Mouse (Mus musculus) kidney, postnatal 25 days (tissue): ENCODE data around the gene Ldhd.

Experiments
- DNase-seq, 2 experiments: peaks; one replicate each; pipeline ENCODE4 v3.0.0; 2021; ENCODE audit warnings: mixed read lengths in 2 of 2

The Ldhd gene

GRCm38 (mm10) chr8:111630105-111630521 is at the start of gene Ldhd:
Gene Ldhd, minus strand, starts transcription at chr8:111630374.
- DNase-seq = peak; percentile 81 to 90

- no peak for DNase-seq
These were observed 48.7 kb upstream of the Ldhd start for GRCm38 (mm10) chr8:111678848-111679247.

- DNase-seq = peak; percentile 62 to 84
These were observed 47.9 kb upstream of the Ldhd start for GRCm38 (mm10) chr8:111678111-111678510.

GRCm38 (mm10) chr8:111676237-111676636 is 46.1 kb upstream of the Ldhd start:
- DNase-seq = no peak

- no peak for DNase-seq
These were observed 36.6 kb upstream of the Ldhd start for GRCm38 (mm10) chr8:111666751-111667150.

- DNase-seq = peak; percentile 87 to 94
These were observed 32.3 kb upstream of the Ldhd start for GRCm38 (mm10) chr8:111662473-111662872.

- no peak for DNase-seq
These were observed 28.7 kb upstream of the Ldhd start for GRCm38 (mm10) chr8:111658819-111659423.

GRCm38 (mm10) chr8:111657312-111657854 is 27.2 kb upstream of the Ldhd start:
- DNase-seq = no peak

GRCm38 (mm10) chr8:111653524-111653923 is 23.4 kb upstream of the Ldhd start:
- no peak for DNase-seq

- no peak for DNase-seq
These were observed 20.5 kb upstream of the Ldhd start for GRCm38 (mm10) chr8:111650651-111651050.

GRCm38 (mm10) chr8:111648834-111649233 is 18.7 kb upstream of the Ldhd start:
- DNase-seq = no peak

- DNase-seq = no peak
These were observed 15.5 kb upstream of the Ldhd start for GRCm38 (mm10) chr8:111645715-111646114.

GRCm38 (mm10) chr8:111644286-111645051 is 14.3 kb upstream of the Ldhd start:
- DNase-seq = peak; percentile 28 to 71

- peak; percentile 94 to 96 for DNase-seq
These were observed 13.3 kb upstream of the Ldhd start, which contains the start of gene Zfp1 for GRCm38 (mm10) chr8:111643264-111644141. Gene Zfp1, plus strand, starts transcription at chr8:111643401.

GRCm38 (mm10) chr8:111642939-111643263 is 12.7 kb upstream of the Ldhd start:
- DNase-seq = no peak

- DNase-seq = peak; percentile 48 to 66
These were observed 12.3 kb upstream of the Ldhd start for GRCm38 (mm10) chr8:111642496-111642895.

- DNase-seq = no peak
These were observed 10.9 kb upstream of the Ldhd start for GRCm38 (mm10) chr8:111641064-111641463.

GRCm38 (mm10) chr8:111638086-111638485 is 7.9 kb upstream of the Ldhd start:
- no peak for DNase-seq

GRCm38 (mm10) chr8:111632976-111633375 is 2.8 kb upstream of the Ldhd start:
- DNase-seq = no peak

- DNase-seq = no peak
These were observed 1.4 kb upstream of the Ldhd start for GRCm38 (mm10) chr8:111631589-111631988.

- no peak for DNase-seq
These were observed 1.2 kb downstream of the Ldhd start for GRCm38 (mm10) chr8:111628894-111629501.

GRCm38 (mm10) chr8:111628401-111628800 is 1.8 kb downstream of the Ldhd start:
- DNase-seq = no peak

- no peak for DNase-seq
These were observed 2.3 kb downstream of the Ldhd start for GRCm38 (mm10) chr8:111627923-111628322.
